Mouse (Mus musculus) embryonic facial prominence, embryonic 12.5 days (tissue): Measurements from ENCODE around the gene Zbed4. TPM values are rescaled to one million over a fixed set of nuclear protein-coding genes. Genes with fewer than 3 reads are reported as not detected.
"Not testable (repeated sequence)": the region's sequence is repeated elsewhere in the genome, so short reads cannot be mapped to it uniquely, and the experiment has no call there.

ENCODE experiments used
- ATAC-seq: fragments of 200-750 bp; cut with Nextera tagmentation; 2 replicates; pipeline ENCODE4 v1.8.0; 2017; ENCODE audit not compliant: insufficient number of reproducible peaks, insufficient read depth, low FRiP score, low TSS enrichment
- H3K27ac ChIP-seq: fragments of 300-500 bp; sonication (generic); 2 replicates; pipeline ENCODE4 v1.5.1; 2016; ENCODE audit warnings: mild to moderate bottlenecking
- H3K27me3 ChIP-seq: fragments of 300-500 bp; sonication (generic); 2 replicates; pipeline ENCODE4 v1.6.1; 2016; ENCODE audit warnings: mild to moderate bottlenecking, moderate library complexity
- H3K36me3 ChIP-seq: fragments of 300-500 bp; sonication (generic); 2 replicates; pipeline ENCODE4 v1.6.1; 2016; ENCODE audit warnings: mild to moderate bottlenecking
- H3K4me1 ChIP-seq: fragments of 300-500 bp; sonication (generic); 2 replicates; pipeline ENCODE4 v1.6.1; 2016
- H3K4me2 ChIP-seq: fragments of 300-500 bp; sonication (generic); replicated peaks from 2 replicates; pipeline ENCODE4 v1.6.1; 2016; ENCODE audit warnings: mild to moderate bottlenecking, moderate library complexity
- H3K4me3 ChIP-seq: fragments of 300-500 bp; sonication (generic); 2 replicates; pipeline ENCODE4 v1.5.1; 2016; ENCODE audit warnings: mild to moderate bottlenecking
- H3K9ac ChIP-seq: fragments of 300-500 bp; sonication (generic); 2 replicates; pipeline ENCODE4 v1.6.1; 2016; ENCODE audit warnings: mild to moderate bottlenecking, moderate library complexity
- H3K9me3 ChIP-seq: fragments of 300-500 bp; sonication (generic); 2 replicates; pipeline ENCODE4 v1.6.1; 2016; ENCODE audit warnings: mild to moderate bottlenecking, moderate library complexity
- WGBS: fragments of 180-500 bp; shearing (Covaris S2); methylation state at CpG from one replicate; pipeline ENCODE4 v1.1.7; 2016; 5-methylcytosine and 5-hydroxymethylcytosine counted together
- polyA plus RNA-seq: library from polyadenylated mRNA; unstranded; fragments of >200 nt; fragmentation: Nextera tagmentation; extraction: Ambion mirVana; gene quantifications from 2 replicates; pipeline ENCODE4 v1.2.1, GENCODE M21; 2016

Zbed4 gene
- polyA plus RNA-seq, 1 experiment from 2014 or later, result 24.5 TPM

GRCm38 (mm10) chr15:88743371-88743770 is 8.1 kb upstream of the Zbed4 start:
- WGBS, result 87% methylated on average over 5 of the region's 5 CpGs
- not testable (repeated sequence) for H3K4me3 ChIP-seq, H3K36me3 ChIP-seq, ATAC-seq, H3K4me2 ChIP-seq, H3K27ac ChIP-seq, H3K9ac ChIP-seq, H3K27me3 ChIP-seq, H3K4me1 ChIP-seq, H3K9me3 ChIP-seq

- no peak for ATAC-seq
- H3K4me3 ChIP-seq, result no peak overlapping the region
- no peaks in the 10 kb centered on the region for H3K27me3 ChIP-seq
- no peak overlapping the region for H3K4me2 ChIP-seq
- no peaks in the 10 kb centered on the region for H3K9me3 ChIP-seq
- 82% methylated on average over 3 of the region's 3 CpGs for WGBS
- H3K4me1 ChIP-seq, result no peaks in the 10 kb centered on the region
- no peaks in the 10 kb centered on the region for H3K36me3 ChIP-seq
- H3K9ac ChIP-seq, result no peak overlapping the region
- no peak overlapping the region for H3K27ac ChIP-seq
Measured at GRCm38 (mm10) chr15:88745347-88745746, 6.1 kb upstream of the Zbed4 start.

GRCm38 (mm10) chr15:88745926-88746325 is 5.5 kb upstream of the Zbed4 start:
- WGBS, result 40% methylated on average over 3 of the region's 3 CpGs
- Histone ChIP-seq H3K4me2 (no peak overlapping the region), H3K9ac (no peak overlapping the region), H3K36me3 (no peaks in the 10 kb centered on the region), H3K4me3 (no peak overlapping the region), H3K4me1 (peaks cover 6% of the 10 kb centered on the region; the same call in 1 of the 2 replicates), H3K27me3 (no peaks in the 10 kb centered on the region), H3K27ac (no peak overlapping the region), H3K9me3 (no peaks in the 10 kb centered on the region)
- ATAC-seq, result no peak

DNA sequence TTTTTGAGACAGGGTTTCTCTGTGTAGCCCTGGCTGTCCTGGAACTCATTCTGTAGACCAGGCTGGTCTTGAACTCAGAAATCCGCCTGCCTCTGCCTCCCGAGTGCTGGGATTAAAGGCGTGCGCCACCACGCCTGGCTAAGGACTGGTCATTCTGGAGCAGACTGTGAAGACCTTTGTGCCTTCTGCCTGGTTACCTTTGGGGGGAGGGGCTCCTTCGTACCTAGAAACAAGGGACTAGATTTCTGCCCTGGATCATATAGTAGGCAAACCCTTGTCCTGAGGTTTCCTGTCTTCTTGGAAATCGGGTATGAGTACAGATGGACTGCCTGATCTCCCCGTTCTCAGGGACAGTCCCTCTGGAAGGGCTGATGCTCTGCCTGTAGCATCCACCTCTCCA is 1.8 kb upstream of the Zbed4 start:
- H3K9ac ChIP-seq, H3K4me3 ChIP-seq, H3K36me3 ChIP-seq, H3K9me3 ChIP-seq, H3K27ac ChIP-seq, H3K4me2 ChIP-seq, ATAC-seq, H3K27me3 ChIP-seq: not testable (repeated sequence)
- H3K4me1 ChIP-seq, result peaks cover 15% of the 10 kb centered on the region
- WGBS, result 87% methylated on average over 8 of the region's 8 CpGs

- Histone ChIP-seq H3K36me3 (peaks cover 3% of the 10 kb centered on the region; the same call in 1 of the 2 replicates), H3K4me2 (no peak overlapping the region), H3K27ac (no peak overlapping the region), H3K9ac (no peak overlapping the region), H3K27me3 (no peaks in the 10 kb centered on the region), H3K4me3 (no peak overlapping the region), H3K4me1 (peaks cover 15% of the 10 kb centered on the region), H3K9me3 (no peaks in the 10 kb centered on the region)
- 89% methylated on average over 10 of the region's 10 CpGs for WGBS
- ATAC-seq, result no peak
Measured at GRCm38 (mm10) chr15:88750032-88750431, 1.4 kb upstream of the Zbed4 start.

GRCm38 (mm10) chr15:88750677-88751563 is 540 bp upstream of the Zbed4 start:
- Histone ChIP-seq H3K4me2 (peak overlapping the region; percentile 77), H3K27me3 (no peaks in the 10 kb centered on the region), H3K36me3 (peaks cover 12% of the 10 kb centered on the region), H3K4me1 (peaks cover 15% of the 10 kb centered on the region), H3K9ac (peak overlapping the region; percentile 49), H3K27ac (peak overlapping the region; percentile 91), H3K4me3 (peak overlapping the region; percentile 80), H3K9me3 (no peaks in the 10 kb centered on the region)
- peak; percentile 97 for ATAC-seq
- WGBS, result 6% methylated on average over 54 of the region's 54 CpGs

- Histone ChIP-seq H3K27ac (peak overlapping the region; percentile 91; the same call in 1 of the 2 replicates), H3K4me1 (peaks cover 15% of the 10 kb centered on the region), H3K9ac (peak overlapping the region; percentile 91), H3K36me3 (peaks cover 22% of the 10 kb centered on the region), H3K27me3 (no peaks in the 10 kb centered on the region), H3K4me2 (peak overlapping the region; percentile 77), H3K9me3 (no peaks in the 10 kb centered on the region), H3K4me3 (peak overlapping the region; percentile 80)
- no peak for ATAC-seq
- 2% methylated on average over 8 of the region's 8 CpGs for WGBS
Measured at GRCm38 (mm10) chr15:88752403-88752733, 908 bp downstream of the Zbed4 start.

- Histone ChIP-seq H3K27me3 (no peaks in the 10 kb centered on the region), H3K9ac (no peak overlapping the region), H3K36me3 (peaks cover 40% of the 10 kb centered on the region), H3K4me3 (no peak overlapping the region), H3K9me3 (no peaks in the 10 kb centered on the region), H3K4me1 (peaks cover 15% of the 10 kb centered on the region), H3K4me2 (no peak overlapping the region), H3K27ac (no peak overlapping the region)
- WGBS, result 88% methylated on average over 2 of the region's 2 CpGs
- no peak for ATAC-seq
Measured at GRCm38 (mm10) chr15:88754896-88755295, 3.4 kb downstream of the Zbed4 start.

GRCm38 (mm10) chr15:88755761-88756160 is 4.3 kb downstream of the Zbed4 start:
- H3K36me3 ChIP-seq, result peaks cover 41% of the 10 kb centered on the region
- H3K4me3 ChIP-seq, result no peak overlapping the region
- no peaks in the 10 kb centered on the region for H3K9me3 ChIP-seq
- no peak overlapping the region for H3K27ac ChIP-seq
- WGBS, result 94% methylated on average over 18 of the region's 18 CpGs
- no peak for ATAC-seq
- peaks cover 10% of the 10 kb centered on the region for H3K4me1 ChIP-seq
- no peak overlapping the region for H3K4me2 ChIP-seq
- no peak overlapping the region for H3K9ac ChIP-seq
- H3K27me3 ChIP-seq, result no peaks in the 10 kb centered on the region

DNA sequence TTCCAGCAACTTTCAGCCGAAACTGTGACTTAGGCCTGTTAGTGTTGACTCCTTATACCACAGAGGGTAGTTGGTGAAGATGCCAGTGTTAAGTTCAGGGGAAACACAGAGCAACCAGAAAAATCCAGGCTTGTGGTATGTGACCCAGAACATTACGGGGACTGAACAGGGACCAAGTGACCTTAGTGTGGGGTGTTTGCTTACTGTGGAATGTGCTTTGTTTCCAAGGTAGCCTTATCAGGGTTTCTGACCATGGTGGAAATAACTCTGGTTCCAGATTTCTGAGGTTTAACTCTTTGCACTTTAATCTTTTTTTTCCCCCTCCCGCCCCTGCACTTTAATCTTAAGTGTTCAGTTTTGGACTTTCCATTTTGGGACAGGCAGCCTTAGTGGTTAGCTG is 6.6 kb downstream of the Zbed4 start:
- H3K9ac ChIP-seq, result no peak overlapping the region
- WGBS, result 81% methylated on average over 3 of the region's 3 CpGs
- no peak for ATAC-seq
- H3K36me3 ChIP-seq, result peaks cover 58% of the 10 kb centered on the region
- no peak overlapping the region for H3K27ac ChIP-seq
- no peak overlapping the region for H3K4me2 ChIP-seq
- no peaks in the 10 kb centered on the region for H3K27me3 ChIP-seq
- H3K9me3 ChIP-seq, result no peaks in the 10 kb centered on the region
- H3K4me3 ChIP-seq, result no peak overlapping the region
- peaks cover 5% of the 10 kb centered on the region for H3K4me1 ChIP-seq

GRCm38 (mm10) chr15:88761551-88761950 is 10.1 kb downstream of the Zbed4 start:
- H3K9ac ChIP-seq, result no peak overlapping the region
- no peaks in the 10 kb centered on the region for H3K27me3 ChIP-seq
- H3K36me3 ChIP-seq, result peaks cover 60% of the 10 kb centered on the region
- H3K4me3 ChIP-seq, result no peak overlapping the region
- no peaks in the 10 kb centered on the region for H3K4me1 ChIP-seq
- WGBS, result 94% methylated on average over 4 of the region's 4 CpGs
- no peaks in the 10 kb centered on the region for H3K9me3 ChIP-seq
- no peak overlapping the region for H3K27ac ChIP-seq
- ATAC-seq, result no peak
- no peak overlapping the region for H3K4me2 ChIP-seq

GRCm38 (mm10) chr15:88766139-88766538 is 14.7 kb downstream of the Zbed4 start:
- H3K27me3 ChIP-seq, H3K4me3 ChIP-seq, H3K4me1 ChIP-seq, ATAC-seq, H3K9me3 ChIP-seq, H3K27ac ChIP-seq, H3K9ac ChIP-seq, H3K4me2 ChIP-seq: not testable (repeated sequence)
- H3K36me3 ChIP-seq, result peaks cover 46% of the 10 kb centered on the region
- 98% methylated on average over 2 of the region's 2 CpGs for WGBS
